Mouse (Mus musculus) erythroblast, embryonic 14.5 days (primary cell): ENCODE data around the gene Bcl2.

Experiments used
- GATA1 ChIP-seq: IDR thresholded peaks from 2 replicates; pipeline ENCODE4 v1.6.1; 2012; ENCODE audit warnings: low read length, inconsistent platforms, mixed read lengths
- TAL1 ChIP-seq: IDR thresholded peaks from 3 replicates; pipeline ENCODE4 v1.6.1; 2012; ENCODE audit warnings: low read length, inconsistent platforms, mixed read lengths

DNA sequence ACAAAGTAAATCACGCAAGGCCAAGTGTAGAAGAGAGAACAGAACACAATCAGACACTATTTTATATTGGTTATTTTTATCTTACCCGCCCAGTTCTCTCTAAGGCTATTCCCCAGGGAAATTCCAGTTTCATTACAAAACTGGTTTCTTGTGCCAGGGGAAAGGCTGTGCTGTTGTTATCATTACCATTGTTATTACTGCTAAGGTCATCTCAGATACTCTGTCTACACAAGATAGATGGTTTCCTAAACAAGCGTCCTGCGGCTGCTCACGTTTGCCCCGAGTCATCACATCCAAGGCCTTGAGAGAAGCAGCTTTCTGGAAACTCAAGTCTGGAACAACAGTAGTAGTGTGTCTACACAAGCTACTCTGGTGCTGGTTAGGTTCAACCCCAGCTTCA, 19.8 kb downstream of the Bcl2 start:
- TF ChIP-seq TAL1 (no peak), GATA1 (no peak)
